Mouse (Mus musculus) T-helper 2 cell (primary cell): ENCODE results near the gene Strc.

Experiments used
- in situ Hi-C: fragments of 300-600 bp; cut with MboI, MseI; formaldehyde crosslinking; loops from one replicate; pipeline ENCODE4 v1.15.1; 2025; ENCODE audit warnings: high pct_unique_total_duplicates

Gene Strc

DNA sequence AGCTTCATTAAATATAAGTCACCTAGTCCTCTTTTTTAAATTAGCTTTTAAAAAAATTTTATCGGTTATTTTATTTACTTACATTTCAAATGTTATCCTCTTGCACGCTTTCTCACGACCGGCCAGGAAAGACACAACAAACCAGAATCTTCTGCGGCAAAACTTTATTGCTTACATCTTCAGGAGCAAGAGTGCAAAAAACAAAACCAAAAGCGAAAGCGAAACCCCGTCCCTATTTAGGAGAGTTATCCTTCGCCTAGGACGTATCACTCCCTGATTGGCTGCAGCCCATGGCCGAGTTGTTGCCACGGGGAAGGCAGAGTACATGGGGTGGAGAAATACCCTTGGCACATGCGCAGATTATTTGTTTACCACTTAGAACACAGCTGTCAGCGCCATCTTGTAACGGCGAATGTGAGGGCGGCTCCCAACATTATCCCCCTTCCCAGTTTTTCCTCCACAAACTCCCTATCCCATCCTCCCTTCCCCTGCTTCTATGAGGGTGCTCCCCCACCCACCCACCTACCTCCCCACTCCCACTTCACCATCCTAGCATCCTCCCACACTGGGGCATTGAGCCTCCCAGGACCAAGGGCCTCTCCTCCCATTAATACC lies at the start of gene Strc:
Gene Strc, minus strand, starts transcription at position 208 of the 615 bp plus-strand sequence.
- in situ Hi-C loops, result loop anchor here (10.0 kb wide), 1 partner anchor 172 kb away; no protein-coding TSS in a partner anchor

DNA sequence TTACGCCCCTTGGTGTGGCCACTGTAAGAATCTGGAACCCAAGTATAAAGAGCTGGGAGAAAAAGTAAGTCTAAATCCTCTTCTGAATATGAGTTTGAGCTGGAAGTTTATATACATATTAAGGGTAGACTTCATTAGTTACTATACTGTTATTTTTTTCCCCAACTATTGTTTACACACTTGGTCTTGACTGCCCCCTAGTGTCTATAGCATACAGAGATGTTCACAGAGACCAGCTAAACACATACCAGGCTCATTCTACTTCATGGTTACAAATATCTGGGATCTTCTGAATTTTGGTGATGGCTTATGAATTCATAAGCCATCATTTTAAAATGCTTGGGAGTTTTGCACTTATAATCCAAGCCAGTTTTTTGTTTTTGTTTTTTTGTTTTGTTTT lies 47.9 kb upstream of the Strc start:
- in situ Hi-C loops, result loop anchor here (10.0 kb wide), 1 partner anchor 450 kb away; no protein-coding TSS in a partner anchor

DNA sequence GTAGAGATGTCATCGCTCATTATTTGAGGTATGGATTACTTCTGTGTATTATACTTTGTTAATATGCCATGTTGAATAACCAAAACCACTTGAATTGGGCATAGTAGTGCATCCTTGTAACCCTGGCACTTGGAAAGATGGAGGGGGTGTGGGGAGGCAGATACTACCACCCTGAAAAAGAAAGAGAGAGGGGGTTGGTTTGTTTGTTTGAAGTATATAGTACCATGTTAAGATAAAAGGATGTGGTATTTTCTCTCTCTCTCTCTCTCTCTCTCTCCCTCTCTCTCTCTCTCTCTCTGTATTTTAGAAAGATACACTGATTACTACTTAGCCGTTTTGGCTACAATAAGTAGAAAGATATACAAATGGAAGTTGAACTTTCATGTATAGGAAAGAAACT lies 38.9 kb upstream of the Strc start:
- in situ Hi-C loops, result no loop called here

DNA sequence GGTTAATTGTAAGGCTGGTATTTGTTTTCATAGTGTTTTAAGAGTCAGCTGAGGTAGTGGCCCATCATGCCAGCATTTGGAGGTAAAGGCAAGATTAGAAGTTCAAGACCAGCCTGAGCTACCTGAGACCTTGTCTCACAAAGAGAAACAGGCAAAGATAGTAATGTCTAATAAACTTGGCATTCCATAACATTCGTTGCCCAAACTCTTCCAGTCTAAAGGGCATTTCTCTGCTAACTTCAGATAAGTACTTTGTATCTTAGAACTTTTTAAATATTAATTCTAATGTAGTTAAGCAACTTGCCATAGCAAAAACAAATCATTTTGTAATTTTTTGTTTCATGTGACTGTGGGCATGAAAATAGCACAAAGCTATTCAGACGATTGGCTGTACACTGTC lies 36.2 kb upstream of the Strc start:
- in situ Hi-C loops, result no loop called here

DNA sequence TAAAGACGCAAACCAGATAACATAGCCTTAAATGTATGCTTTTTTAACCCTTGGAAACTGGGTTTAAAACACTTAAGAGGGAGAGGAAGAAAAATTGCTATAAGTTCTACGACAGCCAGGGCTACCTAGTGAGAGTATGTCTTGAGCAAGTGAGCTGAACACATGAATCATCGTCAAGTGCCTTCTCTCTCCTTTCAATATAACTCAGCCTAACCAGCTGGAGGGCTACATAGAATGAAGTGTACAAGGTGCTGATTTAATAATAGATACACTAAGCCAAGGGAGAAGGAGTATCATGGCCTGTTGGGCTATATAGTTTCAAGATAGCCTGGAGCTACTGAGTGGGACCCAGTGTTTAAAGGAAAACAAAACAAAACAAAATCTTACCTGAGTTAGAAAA lies 31.5 kb upstream of the Strc start:
- in situ Hi-C loops, result no loop called here

DNA sequence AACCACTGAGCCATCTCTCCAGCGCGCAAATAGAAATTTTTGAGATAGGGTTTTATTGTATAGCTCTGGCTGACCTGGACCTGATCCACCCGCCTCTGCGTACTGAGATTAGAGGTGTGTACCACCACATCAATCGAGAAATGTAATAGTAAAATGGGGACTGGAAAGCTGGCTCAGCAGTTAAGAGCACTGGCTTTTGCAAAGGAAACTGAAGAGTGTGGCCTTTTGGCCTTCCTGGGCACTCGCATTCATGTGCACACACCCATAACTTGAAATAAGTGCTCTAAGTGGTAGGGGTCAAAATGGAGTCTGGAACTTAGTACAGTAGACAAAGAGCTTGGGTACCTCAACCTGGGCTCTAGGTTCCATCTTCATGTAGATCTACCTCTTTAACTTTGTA lies 29.4 kb upstream of the Strc start:
- in situ Hi-C loops, result no loop called here

DNA sequence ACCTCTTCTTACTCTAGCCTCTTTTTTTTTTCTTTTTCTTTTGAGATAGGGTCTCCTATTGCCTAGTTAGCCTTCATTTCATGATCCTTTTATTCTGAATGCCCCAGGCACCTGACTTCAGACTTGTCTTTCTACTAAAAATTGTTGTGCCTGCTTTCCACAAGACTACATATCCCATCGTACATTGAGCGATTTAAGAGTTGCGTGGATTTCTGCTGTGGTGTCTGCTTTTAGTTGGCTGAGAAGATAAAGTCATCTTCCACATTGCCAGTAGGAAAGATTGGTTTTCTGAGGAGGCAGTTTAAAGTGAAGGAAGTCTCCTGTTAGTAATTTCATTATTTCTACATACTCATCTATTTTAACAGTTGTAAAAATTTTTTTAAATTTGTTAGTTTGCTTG lies 28.6 kb upstream of the Strc start:
- in situ Hi-C loops, result no loop called here

DNA sequence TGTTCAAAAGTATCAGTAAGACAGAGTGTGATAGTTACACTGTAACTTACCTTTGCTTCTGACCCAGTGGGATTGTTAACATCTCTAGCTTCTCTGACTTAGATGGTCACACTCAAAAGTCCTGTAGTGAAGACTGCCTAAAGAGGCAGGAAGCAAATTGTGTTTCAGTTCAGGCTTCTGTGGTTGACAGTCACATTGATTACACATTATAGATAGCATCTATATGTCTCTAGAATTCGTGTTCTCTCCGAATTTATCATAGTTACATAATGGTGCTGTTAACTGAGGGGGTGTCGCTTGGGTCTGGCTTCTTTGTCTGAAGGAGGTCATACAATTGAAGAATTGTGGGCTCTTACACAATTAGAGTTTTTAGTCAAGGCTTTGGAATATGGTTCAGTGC lies 28.1 kb upstream of the Strc start:
- in situ Hi-C loops, result no loop called here

DNA sequence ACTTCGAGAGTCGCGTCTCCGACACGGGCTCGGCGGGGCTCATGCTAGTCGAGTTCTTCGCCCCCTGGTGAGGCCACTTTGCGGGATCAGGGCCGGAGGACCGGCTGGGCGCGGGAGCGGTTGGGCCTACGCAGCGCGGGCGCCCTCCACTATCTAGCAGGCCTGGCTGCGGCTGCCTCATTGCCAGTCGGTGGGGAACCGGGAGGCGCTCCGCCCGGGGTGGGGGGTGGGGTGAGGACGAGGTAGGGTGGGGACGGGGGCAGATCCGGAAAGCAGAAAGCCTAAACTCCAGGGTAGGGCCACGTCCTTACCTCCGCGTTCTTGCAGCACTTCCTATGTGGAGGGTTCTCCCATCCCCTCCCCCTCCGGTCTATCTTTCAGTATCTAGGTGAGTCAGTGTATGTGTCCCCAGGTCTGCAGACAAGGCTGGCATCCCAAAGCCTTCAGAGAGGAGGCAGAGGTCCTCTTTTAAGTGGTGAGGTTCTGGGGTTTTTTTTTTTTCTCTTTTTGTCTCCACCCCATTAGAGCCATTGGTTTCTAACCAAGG lies 27.2 kb upstream of the Strc start:
- in situ Hi-C loops, result no loop called here

DNA sequence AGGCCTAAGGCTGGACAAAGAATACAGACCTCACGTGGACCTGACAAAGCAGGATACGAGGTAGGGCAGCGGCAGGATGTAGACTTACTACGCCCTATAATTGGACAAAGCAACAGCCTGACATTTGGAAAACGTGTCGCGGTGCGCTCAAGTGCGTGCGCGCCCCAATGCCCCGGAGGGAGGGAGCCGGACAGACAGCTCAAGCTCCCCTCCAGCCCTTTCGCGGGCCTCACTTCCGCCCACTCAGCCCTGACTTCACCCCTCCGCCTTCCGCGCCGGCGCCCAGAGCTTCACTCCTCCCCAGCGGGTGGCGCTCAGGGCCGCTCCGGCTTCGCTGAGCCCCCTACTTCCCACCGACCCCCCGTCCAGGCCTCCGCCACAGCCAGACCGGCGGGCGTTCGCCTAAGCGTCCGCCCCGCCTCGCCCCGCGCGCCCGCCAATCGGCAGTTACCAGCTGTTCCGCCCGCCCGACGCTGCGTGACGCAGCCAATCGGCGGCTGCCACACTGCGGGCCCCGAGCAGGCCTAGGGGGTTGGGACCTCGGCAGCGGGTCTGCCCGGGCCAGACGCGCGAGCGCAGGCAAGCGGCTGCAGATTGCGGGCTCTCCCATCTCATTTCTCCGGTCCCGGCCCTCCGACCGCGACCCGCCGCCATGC lies 26.5 kb upstream of the Strc start, which contains the start of the genes Pdia3 and Catsper2:
Gene Pdia3, plus strand, starts transcription at position 389 of the 656 bp plus-strand sequence.
Gene Catsper2, minus strand, starts transcription at position 406 of the 656 bp plus-strand sequence.
- in situ Hi-C loops, result no loop called here

DNA sequence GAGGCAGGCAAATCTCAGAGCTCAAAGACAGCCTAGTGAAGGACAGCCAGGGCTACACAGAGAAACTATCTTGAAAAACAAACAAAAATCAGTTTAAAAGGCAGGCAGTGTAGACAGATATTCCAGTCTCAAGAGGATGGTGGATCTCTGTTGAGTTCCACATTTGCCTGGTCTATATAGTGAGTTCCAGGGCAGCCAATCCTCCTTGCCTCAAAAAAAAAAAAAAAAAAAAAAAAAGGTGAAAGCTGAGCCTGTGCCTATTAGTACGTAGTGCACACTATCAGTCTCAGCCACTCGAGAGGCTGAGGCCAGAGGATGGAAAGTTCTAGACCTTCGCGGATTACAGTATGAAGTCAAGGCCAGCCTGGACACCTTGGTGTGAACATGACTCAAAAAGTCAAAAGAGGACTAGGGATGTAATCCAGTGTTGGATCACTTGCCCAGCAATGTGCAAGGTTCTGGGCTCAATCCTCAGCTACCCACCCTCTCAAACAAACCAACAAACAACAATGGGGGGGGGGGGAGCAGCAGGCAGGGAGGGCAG lies 25.9 kb upstream of the Strc start:
- in situ Hi-C loops, result no loop called here

DNA sequence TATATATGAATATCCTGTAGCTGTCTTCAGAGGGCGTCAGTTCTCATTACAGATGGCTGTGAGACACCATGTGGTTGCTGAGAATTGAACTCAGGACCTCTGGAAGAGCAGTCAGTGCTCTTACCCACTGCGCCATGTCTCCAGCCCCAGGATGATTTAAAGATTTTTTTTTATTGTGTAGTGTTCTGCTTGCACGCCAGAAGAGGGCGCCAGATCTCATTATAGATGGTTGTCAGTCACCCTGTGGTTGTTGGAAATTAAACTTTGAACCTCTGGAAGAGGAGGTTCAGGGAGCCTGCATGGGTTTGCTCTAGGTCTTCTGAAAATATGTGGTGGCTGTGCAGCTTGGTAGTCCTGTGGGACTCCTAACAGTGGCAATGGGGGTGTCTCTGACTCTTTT lies 21.2 kb upstream of the Strc start:
- in situ Hi-C loops, result no loop called here

DNA sequence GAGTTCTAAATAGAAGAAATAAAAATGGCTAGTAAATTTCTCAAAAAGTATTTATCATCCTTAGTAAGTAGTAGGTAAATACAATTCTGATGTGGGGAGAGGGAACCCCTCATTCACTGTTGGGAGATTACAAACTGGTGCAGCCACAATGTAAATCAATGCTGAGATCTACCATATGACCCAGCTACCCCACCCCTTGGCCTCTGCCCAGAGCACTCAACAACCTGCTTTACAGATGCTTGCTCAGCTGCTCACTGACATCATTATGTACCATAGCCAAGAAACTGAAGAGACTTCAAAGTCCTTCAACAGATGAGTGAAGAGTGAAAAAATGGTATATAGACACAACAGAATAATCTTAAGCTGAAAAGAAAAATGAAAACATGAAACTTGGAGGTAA lies 16.3 kb upstream of the Strc start:
- in situ Hi-C loops, result no loop called here

DNA sequence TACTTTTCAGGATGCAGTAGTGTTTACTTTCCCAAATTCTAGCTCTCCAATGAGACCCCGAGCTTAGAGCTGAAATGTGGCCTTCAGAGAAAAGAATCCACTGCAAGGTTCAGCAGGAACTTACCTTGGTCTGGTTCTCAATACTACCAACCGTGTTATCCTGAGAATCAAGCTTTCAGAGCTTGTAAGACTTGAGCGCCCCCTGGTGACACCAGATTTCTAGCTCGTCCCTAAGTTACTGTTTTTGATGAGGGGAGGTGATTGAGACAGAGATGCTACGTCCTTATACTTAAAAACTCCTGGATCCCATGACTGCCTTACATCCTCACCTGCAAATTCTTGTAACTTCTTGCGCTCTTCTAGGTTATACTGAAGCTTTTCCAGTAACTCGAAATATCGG lies 9.7 kb upstream of the Strc start:
- in situ Hi-C loops, result no loop called here

DNA sequence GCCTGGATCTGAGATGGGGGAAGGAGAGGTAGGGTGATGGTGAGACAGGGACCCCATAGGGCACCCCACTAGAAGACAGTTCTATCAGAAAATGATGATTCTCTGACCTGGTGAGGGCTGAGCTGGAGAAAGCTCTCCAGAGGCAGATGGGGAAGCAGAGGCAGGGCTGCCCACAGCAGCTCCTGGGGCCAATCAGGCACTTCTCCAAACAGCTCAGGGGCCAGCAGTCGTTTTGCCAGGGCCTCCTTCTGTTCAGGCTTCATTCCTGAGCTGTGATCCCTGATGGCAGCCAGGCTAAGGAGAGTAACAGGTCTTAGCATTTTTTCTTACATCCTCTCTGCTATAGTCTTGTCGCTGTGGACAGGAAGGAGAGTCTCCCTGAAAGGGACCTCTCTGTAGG lies 12.2 kb downstream of the Strc start:
- in situ Hi-C loops, result no loop called here

DNA sequence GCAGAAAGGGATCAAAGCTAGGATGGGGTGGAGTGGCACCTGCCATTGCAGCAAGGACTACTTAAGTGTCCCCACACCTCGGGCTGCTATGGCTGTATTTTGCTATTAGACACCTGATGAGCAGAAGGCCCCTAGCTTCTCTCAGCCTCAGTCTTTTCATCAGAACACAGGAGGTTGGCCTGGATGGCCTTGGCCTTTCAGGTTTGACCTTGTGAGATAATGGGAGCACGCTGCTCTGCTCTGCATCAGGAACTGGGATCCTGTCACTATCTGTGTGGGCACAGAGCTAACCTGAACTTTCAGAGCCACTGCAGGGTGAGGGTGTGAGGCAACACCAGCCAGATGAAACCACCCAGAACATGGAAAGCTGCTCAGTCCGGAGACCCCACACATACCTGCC lies 14.7 kb downstream of the Strc start:
- in situ Hi-C loops, result no loop called here

DNA sequence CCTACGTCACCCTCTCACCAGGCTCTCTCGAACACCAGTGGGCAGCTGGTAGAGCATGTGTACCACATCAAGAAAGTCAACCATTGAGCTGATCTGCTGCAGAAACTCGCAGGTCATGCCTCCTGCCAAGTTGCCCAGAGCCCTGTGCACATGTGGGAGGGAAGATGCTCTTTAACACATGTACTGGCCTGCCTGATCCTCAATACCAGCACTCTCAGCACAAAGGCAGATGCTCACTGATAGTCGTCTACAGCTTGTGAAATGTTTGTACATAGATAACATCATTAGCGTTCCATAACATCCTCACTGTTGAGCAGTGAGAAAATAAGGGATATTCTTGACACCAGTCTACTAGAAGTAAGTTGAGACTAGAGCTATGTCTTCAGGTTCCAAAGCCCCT lies 16.0 kb downstream of the Strc start:
- in situ Hi-C loops, result no loop called here

DNA sequence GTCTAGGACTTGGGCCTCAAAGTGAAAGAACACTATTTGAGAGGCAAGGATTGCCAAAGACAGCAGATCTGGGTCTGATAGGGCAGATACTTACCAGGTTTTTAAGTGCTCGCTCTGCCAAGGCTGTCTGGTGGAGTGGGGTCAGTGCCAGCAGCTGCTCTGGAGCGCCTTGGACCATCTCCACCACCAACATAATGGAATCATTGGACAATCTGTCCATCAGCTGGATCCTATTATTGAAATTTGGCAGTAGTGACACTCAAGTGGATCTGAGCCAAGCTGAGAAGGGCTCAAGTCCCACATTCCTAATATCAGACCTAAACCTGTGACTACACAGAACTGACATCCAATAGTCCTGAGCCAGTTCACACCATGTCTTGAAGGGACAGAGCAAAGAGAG lies 18.1 kb downstream of the Strc start:
- in situ Hi-C loops, result no loop called here

DNA sequence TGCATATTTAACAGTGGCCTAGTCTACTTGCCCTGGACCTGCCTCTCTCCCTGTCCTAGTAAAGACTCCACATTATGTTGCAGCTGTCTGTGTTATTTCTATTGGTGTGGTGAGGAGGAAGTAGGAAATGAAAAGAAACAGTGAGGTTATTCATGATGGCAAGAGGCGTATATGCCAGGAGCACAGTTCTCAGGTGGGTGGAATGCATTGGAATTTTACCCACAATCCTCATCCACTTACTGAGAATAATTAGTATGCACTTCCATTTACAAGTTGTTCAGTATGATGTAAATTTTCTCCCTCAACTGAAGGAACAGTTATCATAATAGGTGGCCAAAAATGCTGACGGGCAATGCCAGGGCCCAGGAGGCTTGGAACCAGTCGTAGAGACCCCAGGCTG lies 23.3 kb downstream of the Strc start:
- in situ Hi-C loops, result loop anchor here (5.0 kb wide), 1 partner anchor 71 kb away; no protein-coding TSS in a partner anchor

DNA sequence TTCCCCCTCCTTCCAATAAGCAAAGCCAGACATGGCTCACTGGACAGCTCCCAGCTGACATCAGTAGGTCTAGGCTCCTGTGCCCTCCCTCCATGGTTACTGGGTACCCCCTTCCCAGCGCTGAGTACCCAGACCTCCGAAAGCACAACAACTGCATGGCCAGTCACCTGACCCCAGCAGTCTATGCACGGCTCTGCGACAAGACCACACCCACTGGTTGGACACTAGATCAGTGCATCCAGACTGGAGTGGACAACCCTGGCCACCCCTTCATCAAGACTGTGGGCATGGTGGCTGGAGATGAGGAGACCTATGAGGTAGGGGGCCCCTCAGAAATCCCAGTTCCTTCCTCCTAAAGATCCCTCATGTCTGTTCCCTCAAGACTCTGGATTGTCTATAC lies 27.5 kb downstream of the Strc start:
- in situ Hi-C loops, result no loop called here

DNA sequence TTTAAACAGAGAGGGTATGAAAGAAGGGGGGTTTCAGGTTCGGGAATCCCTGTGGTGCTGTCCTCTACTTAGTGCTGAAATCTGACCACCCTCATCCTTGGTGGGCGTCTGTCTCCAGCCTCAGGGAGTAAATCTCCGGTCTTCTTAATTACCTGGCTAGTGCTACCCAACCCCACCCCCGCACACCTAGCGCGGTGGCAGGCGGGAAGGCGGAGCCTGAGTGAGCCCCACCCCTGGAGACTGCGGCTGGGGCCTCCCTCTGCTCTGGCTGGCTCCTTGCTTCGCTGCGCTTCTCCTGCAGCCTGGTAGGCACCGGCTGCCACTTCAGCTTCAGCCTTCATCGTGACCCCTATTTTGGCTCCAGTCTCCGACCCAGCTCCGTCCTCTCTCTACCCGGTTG lies 28.6 kb downstream of the Strc start:
- in situ Hi-C loops, result no loop called here

DNA sequence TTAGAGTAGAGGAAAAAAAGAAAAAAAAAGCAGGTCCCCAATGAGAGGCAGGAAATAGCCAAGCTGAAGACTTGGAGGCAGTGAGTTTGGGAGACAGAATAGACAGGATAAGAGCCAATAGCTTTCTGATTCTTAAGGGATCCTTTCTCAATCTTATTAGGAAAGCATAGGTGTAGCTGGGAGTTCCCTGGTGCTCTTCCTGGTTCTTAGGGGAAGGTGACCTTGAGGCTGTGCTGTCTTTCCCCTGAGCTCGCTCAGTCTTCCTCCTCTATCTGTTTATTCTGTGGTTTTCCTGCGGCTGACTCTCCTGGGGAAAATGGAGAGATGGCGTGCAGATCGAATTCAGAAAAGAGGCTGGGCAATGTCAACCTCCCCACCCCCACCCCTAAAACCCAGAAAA lies 29.0 kb downstream of the Strc start:
- in situ Hi-C loops, result no loop called here

DNA sequence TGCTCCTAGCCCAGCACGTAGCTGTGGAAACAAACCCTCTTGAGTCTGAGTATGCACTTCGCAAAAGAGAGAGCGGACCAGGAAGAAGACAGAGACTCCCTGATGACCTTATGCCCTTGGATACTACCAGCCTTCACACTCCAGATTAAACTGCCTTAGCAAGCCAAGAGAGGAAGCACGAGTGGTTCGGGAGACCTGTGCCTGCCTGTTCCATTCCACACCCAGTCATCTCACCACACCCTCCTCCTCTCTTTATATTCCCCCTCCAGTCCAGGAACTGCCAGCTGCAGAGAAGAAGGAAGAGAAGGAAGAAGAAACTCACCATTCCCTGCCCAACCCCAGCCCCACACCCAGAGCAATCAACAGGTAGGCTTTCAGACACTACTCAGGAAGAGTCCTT lies 29.5 kb downstream of the Strc start, which contains the start of gene Ckmt1:
Gene Ckmt1, plus strand, starts transcription at position 221 of the 400 bp plus-strand sequence.
- in situ Hi-C loops, result no loop called here
